Mouse (Mus musculus): ENCODE data around the gene Tnnt3.

Tnnt3 gene

GRCm38 (mm10) chr7:142538291-142538690, 39.7 kb downstream of the Tnnt3 start:
- TF ChIP-seq GATA4 (IDR thresholded peaks at IDR 0.05; ENCODE audit: insufficient replicate concordance, low read length), result no peak

DNA sequence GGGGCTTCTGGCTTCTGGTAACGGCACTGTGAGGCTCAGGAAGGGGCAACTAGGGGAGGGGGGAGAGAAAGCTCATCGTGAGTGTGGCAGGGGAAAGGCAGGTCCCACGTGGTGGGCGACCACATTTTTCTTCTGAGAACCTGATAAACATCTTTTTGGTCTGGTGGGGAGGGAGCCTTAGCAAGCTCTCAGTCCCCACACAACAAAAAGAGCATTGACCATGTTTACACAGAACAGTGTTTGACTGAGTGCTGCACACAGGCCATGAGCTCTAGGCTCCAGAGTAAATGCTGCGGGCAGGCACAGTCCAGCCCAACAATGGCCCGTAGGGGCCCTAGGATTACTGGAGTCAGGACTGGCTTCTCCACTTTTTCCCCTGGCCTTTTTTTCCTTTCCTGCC, 40.1 kb downstream of the Tnnt3 start:
- TF ChIP-seq GATA4 (IDR thresholded peaks at IDR 0.05; ENCODE audit: insufficient replicate concordance, low read length), result no peak

- no peak for TF ChIP-seq GATA4 (IDR thresholded peaks at IDR 0.05; ENCODE audit: insufficient replicate concordance, low read length)
Observed at GRCm38 (mm10) chr7:142539828-142540227, 41.2 kb downstream of the Tnnt3 start.

- TF ChIP-seq GATA4 (IDR thresholded peaks at IDR 0.05; ENCODE audit: insufficient replicate concordance, low read length), result no peak
Observed at GRCm38 (mm10) chr7:142542771-142543303, 44.2 kb downstream of the Tnnt3 start.

DNA sequence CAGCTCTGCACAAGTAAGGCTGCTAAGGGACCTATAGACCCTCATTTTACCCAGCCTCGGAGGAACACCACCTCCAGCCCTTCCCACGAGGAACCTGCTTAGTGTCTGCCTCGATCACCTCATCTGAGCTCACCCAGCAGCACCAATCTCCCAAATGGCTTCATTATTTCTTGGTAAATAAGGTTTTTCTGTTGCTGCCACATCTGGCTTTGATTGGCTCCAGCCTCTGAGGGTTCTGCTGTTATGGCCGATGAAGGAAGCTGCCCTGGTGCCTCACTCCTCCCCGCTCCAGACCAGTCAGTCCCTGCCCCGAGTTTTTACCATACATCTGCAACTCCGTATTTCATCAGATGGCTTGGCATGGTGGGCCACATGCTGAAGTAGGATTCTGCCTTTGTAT, 47.3 kb downstream of the Tnnt3 start:
- TF ChIP-seq GATA4 (IDR thresholded peaks at IDR 0.05; ENCODE audit: insufficient replicate concordance, low read length), result no peak

DNA sequence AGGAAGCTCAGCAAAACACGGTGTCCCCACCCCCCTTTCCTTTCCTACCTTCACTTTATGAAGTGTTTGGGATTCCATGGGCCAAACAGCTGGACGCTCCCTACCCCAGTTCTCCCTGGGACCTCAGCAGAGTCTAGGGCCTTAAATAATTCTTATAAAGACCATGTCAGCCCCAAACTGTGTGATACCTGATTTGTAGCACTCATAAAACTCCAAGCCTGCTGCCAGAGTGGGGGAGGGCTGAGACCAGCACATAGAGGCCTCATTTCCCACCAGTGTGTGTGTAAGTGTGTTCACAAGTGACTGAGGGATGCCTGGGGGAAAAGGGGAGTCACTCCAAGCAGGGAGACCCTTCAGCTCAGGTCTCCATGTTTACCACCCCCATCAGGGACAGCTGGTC, 49.2 kb downstream of the Tnnt3 start:
- TF ChIP-seq GATA4 (IDR thresholded peaks at IDR 0.05; ENCODE audit: insufficient replicate concordance, low read length), result no peak

- no peak for TF ChIP-seq GATA4 (IDR thresholded peaks at IDR 0.05; ENCODE audit: insufficient replicate concordance, low read length)
Observed at GRCm38 (mm10) chr7:142548706-142549105, 50.1 kb downstream of the Tnnt3 start.

DNA sequence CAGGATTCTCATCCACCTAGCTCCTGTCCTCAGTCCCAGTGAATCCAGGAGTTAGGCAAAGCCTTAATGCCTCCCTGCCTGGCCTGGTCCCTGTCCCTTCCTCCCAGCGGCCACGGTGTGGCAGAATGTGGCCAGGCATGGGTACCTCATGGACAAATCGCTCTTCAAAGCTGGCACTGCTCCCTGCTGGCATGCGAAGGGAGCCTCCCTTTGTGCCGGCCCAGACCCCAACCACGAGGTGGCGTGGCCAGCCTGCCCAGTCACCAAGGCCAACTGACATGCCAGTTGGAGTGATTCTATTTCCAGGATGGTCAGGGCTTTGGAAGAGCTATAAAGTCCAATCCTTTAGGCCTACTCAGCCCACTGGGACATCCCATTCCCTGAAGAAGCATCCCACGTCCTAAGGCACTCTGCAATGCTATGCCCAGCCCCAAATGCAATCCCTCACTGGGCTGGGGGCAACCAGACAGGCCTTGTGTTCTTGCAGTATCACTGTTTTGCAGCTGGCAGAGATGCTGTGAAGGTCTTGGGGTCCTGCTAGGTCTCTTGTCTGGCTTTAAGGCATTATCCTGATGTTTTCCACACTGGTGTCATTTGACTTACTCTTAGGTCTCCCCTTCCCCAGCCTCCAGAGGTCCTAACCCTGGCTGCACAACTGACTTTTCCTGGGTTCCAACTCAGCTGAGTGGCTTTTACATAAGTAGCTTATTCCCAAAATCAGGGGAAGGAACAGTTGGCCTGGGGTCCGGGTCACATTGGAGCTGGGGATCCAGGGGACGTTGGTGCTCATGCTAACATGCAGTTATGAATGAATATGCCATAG, 51.5 kb downstream of the Tnnt3 start:
- no peak for TF ChIP-seq GATA4 (IDR thresholded peaks at IDR 0.05; ENCODE audit: insufficient replicate concordance, low read length)

GRCm38 (mm10) chr7:142550935-142551373, 52.3 kb downstream of the Tnnt3 start:
- TF ChIP-seq GATA4 (IDR thresholded peaks at IDR 0.05; ENCODE audit: insufficient replicate concordance, low read length), result no peak

DNA sequence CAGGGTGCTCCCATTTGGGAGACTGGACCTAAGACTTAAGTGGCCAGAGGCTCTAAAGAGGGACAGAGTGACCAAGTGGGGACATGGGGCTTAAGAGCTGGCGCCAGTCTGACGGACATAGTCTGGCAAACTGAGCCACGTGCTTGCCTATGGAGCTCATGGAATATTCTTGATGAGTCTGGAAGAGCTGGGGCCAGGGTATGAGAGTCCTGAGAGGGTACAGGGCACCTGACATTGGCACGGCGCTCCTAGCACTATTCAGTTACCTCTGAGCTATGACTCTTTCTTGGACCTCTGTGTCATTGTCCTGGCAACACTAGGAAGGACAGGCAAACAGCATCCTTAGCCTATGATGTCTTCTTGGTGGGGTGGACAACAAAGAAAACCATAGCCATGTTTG, 53.1 kb downstream of the Tnnt3 start:
- TF ChIP-seq GATA4 (IDR thresholded peaks at IDR 0.05; ENCODE audit: insufficient replicate concordance, low read length), result no peak

GRCm38 (mm10) chr7:142552591-142553416, 54.2 kb downstream of the Tnnt3 start:
- no peak for TF ChIP-seq GATA4 (IDR thresholded peaks at IDR 0.05; ENCODE audit: insufficient replicate concordance, low read length)

DNA sequence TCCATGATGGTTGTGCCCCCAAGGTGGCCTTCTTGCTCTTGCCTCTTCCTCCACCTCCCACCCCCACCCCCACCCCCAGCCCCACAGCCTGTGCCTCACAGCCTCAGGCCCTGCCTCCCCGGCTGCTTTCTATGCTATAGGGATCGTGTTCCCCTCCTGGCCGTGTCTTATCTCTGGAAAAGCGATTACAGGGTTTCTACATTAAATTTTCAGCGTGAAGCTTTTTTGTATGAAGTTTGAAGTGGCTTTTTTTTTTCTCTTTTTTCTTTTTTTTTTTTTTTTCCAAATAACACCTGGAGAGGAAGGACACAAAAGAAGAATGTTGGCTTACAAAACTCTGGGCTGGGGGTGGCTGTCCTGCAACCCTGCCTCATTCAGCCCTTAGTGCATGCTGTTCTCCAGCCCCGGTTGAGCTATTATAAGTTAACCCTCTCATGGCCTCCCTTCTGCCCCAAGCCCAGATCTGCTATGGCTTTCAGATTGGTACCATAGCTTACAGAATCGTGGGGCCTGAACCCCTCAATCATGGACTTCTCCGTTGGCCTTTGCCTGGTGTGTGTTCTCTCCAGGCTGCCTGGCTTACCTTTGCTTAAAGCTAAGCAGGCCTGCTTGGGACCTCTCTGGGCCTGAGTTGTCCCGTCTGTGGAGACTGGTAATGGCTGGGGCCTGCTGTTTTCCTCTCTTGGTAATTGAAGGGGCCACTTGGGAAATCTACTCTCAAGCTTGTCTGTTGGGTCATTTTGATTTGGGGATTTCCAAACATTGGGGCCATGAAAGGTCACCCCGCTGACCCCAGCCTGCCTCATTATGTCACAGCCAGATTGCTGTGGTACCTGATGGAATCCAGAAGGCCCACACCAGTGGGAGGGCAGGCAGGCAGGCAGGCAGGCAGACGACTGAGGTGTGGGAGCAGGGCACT, 55.0 kb downstream of the Tnnt3 start:
- no peak for TF ChIP-seq GATA4 (IDR thresholded peaks at IDR 0.05; ENCODE audit: insufficient replicate concordance, low read length)

DNA sequence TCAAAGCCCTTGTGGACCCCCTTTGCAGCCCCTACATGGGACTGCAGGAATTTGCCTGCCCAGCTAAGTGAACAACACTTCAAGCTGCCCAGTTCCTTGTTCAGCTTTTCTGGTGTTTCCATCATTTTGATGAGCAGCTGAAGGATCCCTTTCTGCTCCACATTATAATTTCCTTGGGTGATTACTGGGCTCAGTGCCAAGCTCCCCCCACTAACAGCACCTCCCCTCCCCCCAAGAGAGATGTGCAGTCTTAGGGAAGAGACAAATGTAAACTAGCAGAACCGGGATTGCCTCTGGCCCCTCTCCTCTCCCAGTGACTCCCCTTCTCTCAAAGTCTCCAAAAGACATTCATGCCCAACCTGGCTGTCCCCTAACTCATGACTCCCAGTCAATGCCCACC, 56.0 kb downstream of the Tnnt3 start:
- no peak for TF ChIP-seq GATA4 (IDR thresholded peaks at IDR 0.05; ENCODE audit: insufficient replicate concordance, low read length)

DNA sequence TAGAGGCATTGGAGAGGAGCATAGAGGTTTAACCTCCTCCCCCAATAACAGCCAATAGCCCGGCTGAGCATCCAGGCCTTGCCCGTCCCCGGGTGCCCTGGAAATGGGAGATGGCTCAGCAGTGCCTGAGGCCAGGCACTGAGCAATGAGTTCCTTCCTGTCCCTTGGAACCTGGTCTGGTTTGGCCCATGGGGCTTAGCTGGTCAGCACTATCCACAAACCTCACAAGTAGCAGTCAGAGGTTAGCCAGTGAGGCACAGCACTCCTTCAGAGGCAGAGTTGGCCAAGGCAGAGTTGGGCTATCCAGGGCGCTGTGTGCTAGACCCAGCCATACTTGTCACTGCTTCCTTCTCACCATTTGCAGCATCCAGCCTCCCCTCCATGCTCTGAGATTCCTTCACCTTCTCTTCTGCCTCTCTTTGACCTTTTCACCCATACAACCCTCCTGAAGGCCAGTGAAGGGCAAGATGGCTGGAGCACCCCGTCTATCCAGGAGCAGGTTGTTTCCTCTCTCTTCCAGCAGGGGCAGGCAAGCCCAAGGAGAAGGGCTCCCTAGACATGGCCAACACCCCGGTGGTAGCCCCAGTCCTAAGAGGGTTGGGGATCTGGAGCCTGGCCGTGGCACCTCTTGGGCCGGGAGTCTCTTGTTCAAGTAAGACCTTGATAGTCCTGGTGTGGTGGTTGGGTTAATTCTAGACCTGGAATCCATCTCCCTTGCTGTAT, 56.9 kb downstream of the Tnnt3 start:
- no peak for TF ChIP-seq GATA4 (IDR thresholded peaks at IDR 0.05; ENCODE audit: insufficient replicate concordance, low read length)

Data from liver, adult (tissue).